Mouse (Mus musculus): Measurements from ENCODE around the gene Tex9. TPM values are rescaled to one million over a fixed set of nuclear protein-coding genes. Genes with fewer than 3 reads are reported as not detected.

The Tex9 gene
- polyA plus RNA-seq, 2 experiments = 3.8 to 6.4 TPM

GRCm38 (mm10) chr9:72422284-72422683 lies 69.7 kb downstream of the Tex9 start:
- Histone ChIP-seq H3K4me2 (ENCODE audit: low read depth) (no peak overlapping the region), H3K27ac (no peak overlapping the region), H3K4me1 (replicated peaks; ENCODE audit: control insufficient read depth in 2 of 2, insufficient read depth in 2 of 2, low read length in 1 of 2) (peaks cover 21 to 32% of the 10 kb centered on the region in 2 experiments), H3K9me3 (ENCODE audit: control insufficient read depth, low read length) (no peaks in the 10 kb centered on the region; the same call in 1 of the 2 replicates), H3K4me3 (ENCODE audit: insufficient read depth in 1 of 2, low read depth in 2 of 2, low read length in 2 of 2) (no peak overlapping the region), H3K27me3 (ENCODE audit: control insufficient read depth, insufficient read depth, low read length) (no peaks in the 10 kb centered on the region), H3K9ac (replicated peaks) (no peak overlapping the region), H3K36me3 (replicated peaks; ENCODE audit: control insufficient read depth, insufficient read depth, low read depth) (no peaks in the 10 kb centered on the region)
- DNase-seq (ENCODE audit: low read depth in 3 of 3, low spot score in 3 of 3) (no peak), ATAC-seq (ENCODE audit: insufficient read depth) (no peak)
- TF ChIP-seq EP300 (IDR thresholded peaks at IDR 0.05; ENCODE audit: low read depth) (no peak), CTCF (IDR thresholded peaks at IDR 0.05; ENCODE audit: low read depth) (no peak)
- 75% methylated on average over 11 of the region's 11 CpGs for WGBS (ENCODE audit: insufficient replicate concordance)

- no peak for DNase-seq (ENCODE audit: low read depth in 3 of 3, low spot score in 3 of 3)
- Histone ChIP-seq H3K4me3 (ENCODE audit: insufficient read depth in 1 of 2, low read depth in 2 of 2, low read length in 2 of 2) (no peak overlapping the region), H3K4me2 (ENCODE audit: low read depth) (peak overlapping the region; percentile 11; the same call in 1 of the 2 replicates), H3K36me3 (replicated peaks; ENCODE audit: control insufficient read depth, insufficient read depth, low read depth) (no peaks in the 10 kb centered on the region), H3K9ac (replicated peaks) (no peak overlapping the region), H3K4me1 (replicated peaks; ENCODE audit: control insufficient read depth in 2 of 2, insufficient read depth in 2 of 2, low read length in 1 of 2) (peaks cover 21 to 29% of the 10 kb centered on the region in 2 experiments), H3K27ac (no peak overlapping the region), H3K27me3 (ENCODE audit: control insufficient read depth, insufficient read depth, low read length) (no peaks in the 10 kb centered on the region), H3K9me3 (ENCODE audit: control insufficient read depth, low read length) (no peaks in the 10 kb centered on the region; the same call in 1 of the 2 replicates)
- TF ChIP-seq EP300 (IDR thresholded peaks at IDR 0.05; ENCODE audit: low read depth) (peak; percentile 60), CTCF (IDR thresholded peaks at IDR 0.05; ENCODE audit: low read depth) (no peak)
- 30% methylated on average over 3 of the region's 3 CpGs for WGBS (ENCODE audit: insufficient replicate concordance)
- peak; percentile 67; the same call in 1 of the 2 replicates for ATAC-seq (ENCODE audit: insufficient read depth)
These were observed 71.5 kb downstream of the Tex9 start for GRCm38 (mm10) chr9:72420490-72420889.

GRCm38 (mm10) chr9:72418443-72418842 lies 73.6 kb downstream of the Tex9 start:
- Histone ChIP-seq H3K27ac (no peak overlapping the region; the same call in 1 of the 2 replicates), H3K36me3 (replicated peaks; ENCODE audit: control insufficient read depth, insufficient read depth, low read depth) (no peaks in the 10 kb centered on the region)
- peak; percentile 63; the same call in 1 of the 2 replicates for ATAC-seq (ENCODE audit: insufficient read depth)

GRCm38 (mm10) chr9:72411746-72412145 lies 80.3 kb downstream of the Tex9 start:
- Histone ChIP-seq H3K9ac (replicated peaks) (no peak overlapping the region), H3K36me3 (replicated peaks; ENCODE audit: control insufficient read depth, insufficient read depth, low read depth) (no peaks in the 10 kb centered on the region), H3K27ac (peak overlapping the region; percentile 7), H3K4me2 (ENCODE audit: low read depth) (no peak overlapping the region), H3K4me1 (replicated peaks; ENCODE audit: control insufficient read depth in 2 of 2, insufficient read depth in 2 of 2, low read length in 1 of 2) (peaks cover 24 to 37% of the 10 kb centered on the region in 2 experiments), H3K9me3 (ENCODE audit: control insufficient read depth, low read length) (no peaks in the 10 kb centered on the region), H3K4me3 (ENCODE audit: insufficient read depth in 1 of 2, low read depth in 2 of 2, low read length in 2 of 2) (no peak overlapping the region), H3K27me3 (ENCODE audit: control insufficient read depth, insufficient read depth, low read length) (no peaks in the 10 kb centered on the region)
- DNase-seq (ENCODE audit: low read depth in 3 of 3, low spot score in 3 of 3) (no peak), ATAC-seq (ENCODE audit: insufficient read depth) (no peak)
- TF ChIP-seq CTCF (IDR thresholded peaks at IDR 0.05; ENCODE audit: low read depth) (peak; percentile 72), EP300 (IDR thresholded peaks at IDR 0.05; ENCODE audit: low read depth) (no peak)
- WGBS (ENCODE audit: insufficient replicate concordance) = 82% methylated on average over 2 of the region's 2 CpGs

More at GRCm38 (mm10) chr9:72418443-72418842, 73.6 kb downstream of the Tex9 start:
- no peak overlapping the region for H3K4me2 ChIP-seq (ENCODE audit: low read depth)
- no peaks in the 10 kb centered on the region for H3K27me3 ChIP-seq (ENCODE audit: control insufficient read depth, insufficient read depth, low read length)
- DNase-seq (ENCODE audit: low read depth in 3 of 3, low spot score in 3 of 3) = no peak
- H3K9me3 ChIP-seq (ENCODE audit: control insufficient read depth, low read length) = no peaks in the 10 kb centered on the region; the same call in 1 of the 2 replicates
- WGBS (ENCODE audit: insufficient replicate concordance) = 52% methylated on average over 3 of the region's 3 CpGs
- H3K9ac ChIP-seq (replicated peaks) = no peak overlapping the region
- no peak overlapping the region for H3K4me3 ChIP-seq (ENCODE audit: insufficient read depth in 1 of 2, low read depth in 2 of 2, low read length in 2 of 2)
- H3K4me1 ChIP-seq (replicated peaks; ENCODE audit: control insufficient read depth in 2 of 2, insufficient read depth in 2 of 2, low read length in 1 of 2) = peaks cover 21 to 29% of the 10 kb centered on the region in 2 experiments
- no peak for TF ChIP-seq EP300 (IDR thresholded peaks at IDR 0.05; ENCODE audit: low read depth)
- no peak for TF ChIP-seq CTCF (IDR thresholded peaks at IDR 0.05; ENCODE audit: low read depth)

GRCm38 (mm10) chr9:72409381-72410225 lies 82.4 kb downstream of the Tex9 start:
- peak overlapping the region; percentile 41 to 52 for H3K4me3 ChIP-seq (ENCODE audit: insufficient read depth in 1 of 2, low read depth in 2 of 2, low read length in 2 of 2)
- peak overlapping the region; percentile 72 for H3K4me2 ChIP-seq (ENCODE audit: low read depth)

More at GRCm38 (mm10) chr9:72409381-72410225, 82.4 kb downstream of the Tex9 start:
- peaks cover 42 to 57% of the 10 kb centered on the region in 2 experiments for H3K4me1 ChIP-seq (replicated peaks; ENCODE audit: control insufficient read depth in 2 of 2, insufficient read depth in 2 of 2, low read length in 1 of 2)
- peak overlapping the region; percentile 99 for H3K27ac ChIP-seq
- peak; percentile 92 for ATAC-seq (ENCODE audit: insufficient read depth)
- 8% methylated on average over 15 of the region's 15 CpGs for WGBS (ENCODE audit: insufficient replicate concordance)
- H3K27me3 ChIP-seq (ENCODE audit: control insufficient read depth, insufficient read depth, low read length) = no peaks in the 10 kb centered on the region
- peak; percentile 94 to 96 (median 94) for DNase-seq (ENCODE audit: low read depth in 3 of 3, low spot score in 3 of 3)
- H3K9me3 ChIP-seq (ENCODE audit: control insufficient read depth, low read length) = no peaks in the 10 kb centered on the region
- no peaks in the 10 kb centered on the region for H3K36me3 ChIP-seq (replicated peaks; ENCODE audit: control insufficient read depth, insufficient read depth, low read depth)
- peak overlapping the region; percentile 69 for H3K9ac ChIP-seq (replicated peaks)
- no peak for TF ChIP-seq CTCF (IDR thresholded peaks at IDR 0.05; ENCODE audit: low read depth)
- TF ChIP-seq EP300 (IDR thresholded peaks at IDR 0.05; ENCODE audit: low read depth) = peak; percentile 96
